Mouse (Mus musculus): Measurements from ENCODE around the gene Megf11.
A peak's percentile ranks its signal among the peaks of the same experiment; 100 is the strongest.
"Not testable (repeated sequence)": the region's sequence is repeated elsewhere in the genome, so short reads cannot be mapped to it uniquely, and the experiment has no call there.

Gene Megf11

GRCm38 (mm10) chr9:64698586-64698985, 313.2 kb downstream of the Megf11 start:
- no peak for DNase-seq (ENCODE audit: low spot score in 2 of 2)

GRCm38 (mm10) chr9:64700451-64701311, 315.3 kb downstream of the Megf11 start:
- no peak for DNase-seq (ENCODE audit: low spot score in 2 of 2)

- DNase-seq (ENCODE audit: low spot score in 2 of 2): peak; percentile 42 to 43
Observed at GRCm38 (mm10) chr9:64701651-64702050, 316.2 kb downstream of the Megf11 start.

- no peak for DNase-seq (ENCODE audit: low spot score in 2 of 2)
Observed at GRCm38 (mm10) chr9:64702391-64702790, 317.0 kb downstream of the Megf11 start.

DNA sequence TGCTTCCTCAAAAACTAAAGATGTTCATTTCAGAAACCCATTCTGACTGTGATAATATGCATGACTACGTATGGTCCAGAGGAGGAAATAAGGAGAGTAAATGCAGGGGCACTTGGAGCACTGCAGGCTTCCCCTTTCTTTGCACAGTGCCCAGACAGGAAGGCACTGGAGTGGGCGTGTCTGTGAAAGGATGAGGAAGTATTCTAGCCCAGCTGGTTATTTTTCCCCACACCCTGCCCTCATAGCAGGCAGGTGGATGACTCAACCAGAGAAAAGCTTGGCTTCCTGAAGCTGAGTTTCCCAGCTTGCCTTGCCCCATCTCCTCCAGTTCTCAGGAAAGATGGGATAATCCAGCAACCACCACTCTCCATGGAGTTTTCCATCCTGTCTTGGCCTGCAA, 317.5 kb downstream of the Megf11 start:
- peak; percentile 39 to 57 for DNase-seq (ENCODE audit: low spot score in 2 of 2)

- DNase-seq (ENCODE audit: low spot score in 2 of 2): no peak
Observed at GRCm38 (mm10) chr9:64703420-64703965, 318.1 kb downstream of the Megf11 start.

DNA sequence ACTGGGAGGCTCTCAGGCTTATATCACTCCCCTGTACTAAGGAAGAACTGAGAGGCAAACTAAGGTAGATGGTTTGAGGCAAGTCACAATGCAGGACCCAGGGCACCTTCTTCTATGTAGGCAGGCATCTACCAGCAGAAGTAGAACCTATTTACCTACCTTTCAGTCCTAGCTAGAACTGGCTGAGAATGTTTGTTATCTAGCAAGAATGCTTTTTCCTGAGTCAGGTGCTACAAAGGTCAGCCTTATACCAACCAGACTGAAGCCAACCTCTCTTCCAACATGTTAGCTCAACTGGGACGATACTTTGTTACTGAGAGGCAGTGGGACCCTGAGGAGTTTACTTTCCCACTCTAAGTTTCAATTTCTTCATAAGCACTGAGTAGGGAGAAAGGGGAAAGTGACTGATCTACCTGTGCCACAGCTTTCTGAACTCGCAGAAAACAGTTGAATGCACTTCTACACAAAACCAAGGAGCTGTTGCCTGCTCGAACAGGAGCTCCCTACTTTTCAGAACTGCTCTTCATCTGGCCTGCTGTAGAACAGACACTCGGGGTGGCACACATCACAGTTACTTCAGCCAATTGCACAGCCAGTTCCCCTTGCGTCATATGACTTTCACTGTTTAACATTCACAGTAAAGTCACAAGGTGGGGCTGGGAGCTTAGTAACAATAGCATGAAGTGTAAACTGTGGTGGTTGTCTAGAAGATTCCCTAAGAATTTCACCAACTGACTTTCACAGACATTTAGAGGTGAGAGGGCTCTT, 318.8 kb downstream of the Megf11 start:
- no peak for DNase-seq (ENCODE audit: low spot score in 2 of 2)

GRCm38 (mm10) chr9:64710291-64710690, 324.9 kb downstream of the Megf11 start:
- DNase-seq (ENCODE audit: low spot score in 2 of 2): not testable (repeated sequence)

GRCm38 (mm10) chr9:64719526-64720163, 334.2 kb downstream of the Megf11 start:
- DNase-seq (ENCODE audit: low spot score in 2 of 2): no peak

DNA sequence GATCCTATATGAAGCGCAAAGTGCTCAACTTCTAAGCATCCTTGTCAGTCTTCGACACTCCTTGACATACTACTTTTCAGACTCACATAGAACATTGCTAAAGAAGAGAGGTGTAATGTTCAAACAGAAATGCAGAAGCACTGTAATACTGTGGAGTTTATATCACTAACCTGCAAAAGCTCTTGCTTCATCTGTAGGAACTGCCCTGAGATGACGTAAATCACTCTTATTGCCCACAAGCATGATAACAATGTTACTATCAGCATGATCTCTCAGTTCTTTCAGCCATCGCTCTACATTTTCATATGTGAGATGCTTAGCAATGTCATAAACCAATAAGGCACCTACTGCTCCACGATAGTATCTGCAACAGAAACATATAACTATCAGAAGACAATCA, 341.0 kb downstream of the Megf11 start:
- no peak for DNase-seq (ENCODE audit: low spot score in 2 of 2)

- DNase-seq (ENCODE audit: low spot score in 2 of 2): no peak
Observed at GRCm38 (mm10) chr9:64731029-64731560, 345.7 kb downstream of the Megf11 start.

DNA sequence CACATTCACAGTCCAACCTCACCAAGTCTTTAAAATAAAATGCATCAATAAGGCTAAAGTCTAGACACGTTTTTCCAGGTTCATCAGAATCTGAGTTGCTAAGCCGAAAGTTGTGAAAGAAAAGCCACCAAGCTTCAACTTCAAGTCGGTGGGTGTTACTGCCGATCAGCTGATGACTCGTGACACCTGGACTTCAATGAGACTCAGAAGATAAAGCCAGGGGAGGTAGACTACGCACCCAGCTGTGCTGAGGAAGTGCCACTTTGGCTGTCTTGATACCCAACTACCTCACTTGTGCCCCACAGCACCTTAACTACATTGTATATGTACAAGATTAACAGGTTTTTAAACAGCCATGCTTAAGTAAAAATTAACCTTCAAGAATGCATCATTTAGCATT, 348.7 kb downstream of the Megf11 start:
- no peak for DNase-seq (ENCODE audit: low spot score in 2 of 2)

DNA sequence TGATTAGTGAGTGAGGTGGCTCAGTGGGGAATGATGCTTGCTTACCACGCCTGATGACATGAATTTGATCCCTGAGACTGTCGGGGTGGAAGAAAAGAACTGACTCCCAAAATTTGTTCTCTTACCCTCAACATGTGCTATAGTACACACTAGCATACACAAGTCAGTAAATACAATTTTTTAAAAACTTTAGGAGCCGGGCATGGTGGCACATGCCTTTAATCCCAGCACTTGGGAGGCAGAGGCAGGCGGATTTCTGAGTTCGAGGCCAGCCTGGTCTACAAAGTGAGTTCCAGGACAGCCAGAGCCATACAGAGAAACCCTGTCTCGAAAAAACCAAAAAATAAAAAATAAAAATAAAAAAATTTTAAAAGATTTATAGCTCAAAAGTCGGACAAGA, 349.6 kb downstream of the Megf11 start:
- not testable (repeated sequence) for DNase-seq (ENCODE audit: low spot score in 2 of 2)

- DNase-seq (ENCODE audit: low spot score in 2 of 2): no peak
Observed at GRCm38 (mm10) chr9:64736076-64736638, 350.7 kb downstream of the Megf11 start.

DNA sequence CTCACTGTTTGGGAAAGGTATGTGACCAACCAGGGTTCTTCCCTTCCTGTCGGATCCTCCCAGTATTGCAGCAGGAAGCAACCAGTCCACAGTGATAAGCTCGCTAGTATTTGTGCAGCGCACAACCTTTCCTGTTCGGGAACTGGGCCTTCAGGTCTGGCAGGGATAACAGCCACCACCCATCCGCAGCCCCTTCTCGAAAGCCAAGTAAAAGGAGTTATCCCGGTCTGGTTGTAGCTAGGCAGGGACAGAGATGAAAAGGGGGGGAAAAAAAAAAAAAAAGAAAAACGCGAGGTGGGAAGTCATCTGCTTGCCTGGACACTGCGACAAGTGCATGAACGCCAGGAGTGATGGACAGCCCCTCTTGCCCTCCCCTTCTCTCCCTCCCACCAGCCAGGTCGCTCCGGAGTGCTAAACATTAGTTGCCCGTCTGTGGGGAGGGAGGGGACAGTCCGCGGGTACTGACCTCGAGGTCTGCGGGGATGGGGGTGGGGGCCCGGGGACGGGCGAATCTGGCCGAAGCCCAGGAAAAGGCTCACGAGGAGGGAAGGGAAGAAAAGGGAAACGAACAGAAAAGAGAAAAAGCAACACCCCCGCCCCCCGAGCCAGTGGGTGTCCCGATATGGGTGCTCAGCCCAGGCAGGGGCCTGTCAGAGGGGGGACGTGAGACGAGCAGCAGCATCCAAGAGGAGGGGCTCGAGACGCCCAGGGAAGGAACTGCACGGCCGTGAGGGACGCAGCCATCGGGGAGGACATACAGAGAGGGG, 351.4 kb downstream of the Megf11 start:
- DNase-seq (ENCODE audit: low spot score in 2 of 2): peak; percentile 49 to 59

GRCm38 (mm10) chr9:64737406-64738201, 352.2 kb downstream of the Megf11 start, which contains the start of gene Rab11a:
Gene Rab11a (minus strand): TSS chr9:64737758.
- peak; percentile 94 to 96 for DNase-seq (ENCODE audit: low spot score in 2 of 2)

- DNase-seq (ENCODE audit: low spot score in 2 of 2): no peak
Observed at GRCm38 (mm10) chr9:64739001-64739400, 353.6 kb downstream of the Megf11 start.

GRCm38 (mm10) chr9:64742453-64742852, 357.0 kb downstream of the Megf11 start:
- no peak for DNase-seq (ENCODE audit: low spot score in 2 of 2)

DNA sequence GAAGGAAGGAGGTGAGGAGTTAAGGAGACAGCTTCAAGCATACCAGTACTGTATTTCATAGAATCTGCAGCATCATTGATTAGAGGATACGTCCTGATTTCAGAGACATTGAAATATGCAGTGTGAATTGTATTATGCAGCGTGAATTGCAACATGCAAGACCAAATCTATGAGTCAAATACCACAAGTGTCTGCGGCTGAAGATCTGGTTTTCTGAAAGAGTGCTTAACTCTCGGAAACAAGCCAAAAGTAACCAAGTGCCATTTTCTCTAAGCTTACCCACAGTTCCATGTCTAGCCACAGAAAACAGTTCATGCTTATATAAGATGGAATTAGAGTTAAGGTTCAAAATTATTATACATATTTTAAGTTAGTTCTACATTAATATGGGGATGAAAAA, 362.3 kb downstream of the Megf11 start:
- no peak for DNase-seq (ENCODE audit: low spot score in 2 of 2)

DNA sequence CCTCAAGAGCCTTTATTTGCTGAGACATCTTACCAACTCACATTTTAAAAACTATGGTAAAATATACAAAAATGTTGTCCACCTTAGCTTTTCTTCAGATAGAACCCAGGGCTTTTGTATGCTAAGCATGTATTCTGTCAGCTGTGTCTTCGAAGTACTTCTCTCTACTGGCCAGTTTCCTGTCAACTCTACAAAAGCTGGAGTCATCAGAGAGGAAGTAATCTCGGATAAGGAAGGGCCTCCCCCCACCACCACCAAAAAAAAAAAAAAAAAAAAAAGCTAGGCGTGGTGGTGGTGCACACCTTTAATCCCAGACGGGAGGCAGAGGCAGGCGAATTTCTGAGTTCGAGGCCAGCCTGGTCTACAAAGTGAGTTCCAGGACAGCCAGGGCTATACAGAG, 363.9 kb downstream of the Megf11 start:
- DNase-seq (ENCODE audit: low spot score in 2 of 2): no peak
